Mouse (Mus musculus) frontal cortex, postnatal 14 days (tissue): ENCODE data around the gene Slc12a8.
"Not testable (repeated sequence)": the region's sequence is repeated elsewhere in the genome, so short reads cannot be mapped to it uniquely, and the experiment has no call there.

Experiments
- DNase-seq, 2 experiments: peaks; one replicate each; pipeline ENCODE4 v3.0.0; 2022; ENCODE audit warnings: low spot score in 2 of 2

Slc12a8 gene

GRCm38 (mm10) chr16:33516807-33517565 is at the start of gene Slc12a8:
Gene Slc12a8, plus strand, starts transcription at chr16:33517328.
- DNase-seq = peak; percentile 29 to 57

GRCm38 (mm10) chr16:33467451-33467850 is 49.7 kb upstream of the Slc12a8 start:
- DNase-seq = no peak

GRCm38 (mm10) chr16:33469973-33470372 is 47.2 kb upstream of the Slc12a8 start:
- DNase-seq = no peak

GRCm38 (mm10) chr16:33474381-33474780 is 42.7 kb upstream of the Slc12a8 start:
- no peak for DNase-seq

- no peak for DNase-seq
Measured at GRCm38 (mm10) chr16:33479926-33480325, 37.2 kb upstream of the Slc12a8 start.

GRCm38 (mm10) chr16:33481148-33481547 is 36.0 kb upstream of the Slc12a8 start:
- DNase-seq = no peak

- no peak for DNase-seq
Measured at GRCm38 (mm10) chr16:33482309-33482708, 34.8 kb upstream of the Slc12a8 start.

- DNase-seq = no peak
Measured at GRCm38 (mm10) chr16:33487709-33488108, 29.4 kb upstream of the Slc12a8 start.

GRCm38 (mm10) chr16:33494374-33494773 is 22.8 kb upstream of the Slc12a8 start:
- DNase-seq = no peak

GRCm38 (mm10) chr16:33508082-33508481 is 9.0 kb upstream of the Slc12a8 start:
- DNase-seq = no peak

- not testable (repeated sequence) for DNase-seq
Measured at GRCm38 (mm10) chr16:33509231-33509630, 7.9 kb upstream of the Slc12a8 start.

- DNase-seq = not testable (repeated sequence)
Measured at GRCm38 (mm10) chr16:33510856-33511255, 6.3 kb upstream of the Slc12a8 start.

- no peak for DNase-seq
Measured at GRCm38 (mm10) chr16:33512555-33512954, 4.6 kb upstream of the Slc12a8 start.

- DNase-seq = no peak
Measured at GRCm38 (mm10) chr16:33517627-33518026, 499 bp downstream of the Slc12a8 start.

GRCm38 (mm10) chr16:33518236-33518635 is 1.1 kb downstream of the Slc12a8 start:
- DNase-seq = no peak

- DNase-seq = no peak
Measured at GRCm38 (mm10) chr16:33519916-33520568, 2.9 kb downstream of the Slc12a8 start.

GRCm38 (mm10) chr16:33522516-33522915 is 5.4 kb downstream of the Slc12a8 start:
- DNase-seq = no peak

GRCm38 (mm10) chr16:33523571-33523970 is 6.4 kb downstream of the Slc12a8 start:
- DNase-seq = no peak

GRCm38 (mm10) chr16:33529502-33530454 is 12.7 kb downstream of the Slc12a8 start:
- no peak for DNase-seq

- DNase-seq = no peak
Measured at GRCm38 (mm10) chr16:33531184-33531583, 14.1 kb downstream of the Slc12a8 start.

GRCm38 (mm10) chr16:33536456-33536855 is 19.3 kb downstream of the Slc12a8 start:
- no peak for DNase-seq
